Mouse (Mus musculus) ES-Bruce4 (cell line): ENCODE measurements at regions not wholly inside any gene's neighbourhood (a gene's known extent, or its start where the extent isn't known, plus 50 kb on each side); places are given as distances from the start of the nearest gene placed in this dataset.

Experiments
- H3K27ac ChIP-seq: 2 replicates; pipeline ENCODE4 v1.5.1; 2012; ENCODE audit warnings: low read length, inconsistent platforms; ENCODE audit not compliant: insufficient read depth
- H3K27me3 ChIP-seq: 2 replicates; pipeline ENCODE4 v1.6.1; 2012; ENCODE audit warnings: mild to moderate bottlenecking, low read length, inconsistent platforms; ENCODE audit not compliant: control insufficient read depth, poor library complexity, insufficient read depth, severe bottlenecking
- H3K36me3 ChIP-seq: 2 replicates; pipeline ENCODE4 v1.6.1; 2012; ENCODE audit warnings: inconsistent platforms, mild to moderate bottlenecking, low read length, moderate library complexity; ENCODE audit not compliant: control insufficient read depth, poor library complexity, insufficient read depth, severe bottlenecking
- H3K4me1 ChIP-seq: one replicate; pipeline ENCODE4 v1.8.1; 2011; ENCODE audit warnings: low read length; ENCODE audit not compliant: control insufficient read depth, insufficient read depth
- H3K4me3 ChIP-seq: 2 replicates; pipeline ENCODE4 v1.5.1; 2011; ENCODE audit warnings: low read depth, mild to moderate bottlenecking, low read length
- H3K9ac ChIP-seq: 2 replicates; pipeline ENCODE4 v1.6.1; 2012; ENCODE audit warnings: low read depth, mild to moderate bottlenecking, inconsistent platforms; ENCODE audit not compliant: poor library complexity, severe bottlenecking
- H3K9me3 ChIP-seq: replicated peaks from 2 replicates; pipeline ENCODE4 v1.6.1; 2012; ENCODE audit warnings: mild to moderate bottlenecking, low read length, inconsistent platforms; ENCODE audit not compliant: control insufficient read depth, poor library complexity, insufficient read depth, severe bottlenecking
- CTCF ChIP-seq: IDR thresholded peaks from one replicate; pipeline ENCODE4 v1.8.1; 2011; ENCODE audit warnings: low read depth, low read length
- EP300 ChIP-seq: IDR thresholded peaks from 2 replicates; pipeline ENCODE4 v1.6.1; 2011; ENCODE audit warnings: low read depth, low read length; ENCODE audit not compliant: insufficient read depth
- POLR2A ChIP-seq: IDR thresholded peaks from one replicate; pipeline ENCODE4 v1.8.1; 2011; ENCODE audit warnings: low read length; ENCODE audit not compliant: insufficient read depth

DNA sequence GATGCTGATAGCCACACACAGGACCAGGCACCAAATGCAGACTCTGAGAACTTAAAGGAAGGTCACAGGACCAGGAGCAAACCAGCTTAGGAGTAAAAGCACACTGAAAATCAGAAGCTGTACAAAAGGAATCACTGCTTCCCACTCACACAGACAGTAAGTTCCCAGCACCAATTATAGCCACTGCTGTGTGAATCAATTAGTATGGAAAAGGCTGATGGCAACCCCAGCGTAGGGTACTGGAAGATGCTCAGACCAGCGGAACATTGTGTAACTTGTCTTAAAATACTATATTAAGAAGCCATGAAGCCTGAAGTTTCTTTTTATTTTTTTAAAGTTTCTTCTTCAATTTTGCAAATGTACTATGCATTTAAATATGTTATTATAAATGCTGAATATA lies 115.8 kb downstream of the Lnpk start:
- TF ChIP-seq CTCF = no peak
- H3K9me3 ChIP-seq = no peaks in the 10 kb centered on the region

DNA sequence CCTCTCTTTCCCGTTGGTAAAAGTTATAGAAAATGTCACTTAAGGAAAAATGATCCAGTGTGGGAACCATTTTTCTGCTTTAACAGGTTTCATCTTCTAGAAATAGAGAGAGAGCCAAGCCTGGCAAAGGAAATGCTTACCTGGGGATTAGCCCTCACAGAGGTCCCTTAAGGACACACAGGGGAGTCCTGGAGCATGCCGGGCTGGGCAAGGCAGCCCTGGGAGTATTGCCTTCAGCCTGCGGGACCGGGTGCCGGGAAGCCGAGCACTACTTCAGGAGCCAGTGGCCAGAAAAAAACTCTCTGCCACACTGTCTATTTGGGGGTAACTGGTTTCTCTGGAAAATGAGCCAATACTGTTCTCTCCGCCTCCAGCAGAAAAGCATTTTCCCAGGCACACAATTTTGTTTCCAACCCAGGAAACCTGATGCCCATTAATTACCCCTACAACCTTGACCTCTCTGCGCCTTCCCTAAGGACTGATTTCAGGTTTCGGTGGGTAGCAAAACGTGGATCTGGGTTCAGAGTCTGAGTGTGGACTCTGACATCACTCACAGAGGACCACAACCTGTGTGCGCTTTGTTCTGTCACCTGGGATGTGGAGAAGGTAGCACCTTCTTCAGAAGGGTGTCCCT lies 117.9 kb downstream of the Lnpk start:
- no peak overlapping the region for H3K9ac ChIP-seq
- TF ChIP-seq CTCF (no peak), POLR2A (no peak), EP300 (no peak)
- H3K4me1 ChIP-seq = no peaks in the 10 kb centered on the region
- H3K36me3 ChIP-seq = no peaks in the 10 kb centered on the region
- no peaks in the 10 kb centered on the region; the same call in 1 of the 2 replicates for H3K27me3 ChIP-seq
- no peaks in the 10 kb centered on the region for H3K9me3 ChIP-seq
- no peak overlapping the region for H3K27ac ChIP-seq
- H3K4me3 ChIP-seq = no peak overlapping the region

More for the DNA sequence above, 115.8 kb downstream of the Lnpk start:
- H3K4me3 ChIP-seq = no peak overlapping the region
- no peaks in the 10 kb centered on the region; the same call in 1 of the 2 replicates for H3K27me3 ChIP-seq
- H3K9ac ChIP-seq = no peak overlapping the region
- no peaks in the 10 kb centered on the region for H3K4me1 ChIP-seq
- no peaks in the 10 kb centered on the region for H3K36me3 ChIP-seq
- no peak overlapping the region for H3K27ac ChIP-seq

DNA sequence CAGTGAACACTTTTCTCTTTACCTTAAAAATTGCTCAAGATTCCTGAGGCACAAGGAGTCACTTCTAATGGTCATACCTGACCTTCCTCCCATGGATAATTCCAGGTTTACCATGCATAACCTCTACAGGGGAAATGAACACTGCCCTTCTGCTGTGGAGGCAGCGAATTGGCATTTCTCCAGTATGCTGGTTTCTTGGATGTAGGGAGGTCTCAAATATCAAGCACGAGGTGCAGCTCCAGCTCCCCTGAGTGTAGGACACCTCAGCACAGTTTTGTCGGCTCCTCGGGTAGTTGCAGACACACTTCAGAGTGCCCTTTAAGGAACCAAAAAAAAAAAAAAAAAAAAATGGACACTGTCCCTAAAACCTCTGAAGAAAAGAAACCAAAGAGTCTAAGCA lies 124.8 kb downstream of the Lnpk start:
- peaks cover 9% of the 10 kb centered on the region; the same call in 1 of the 2 replicates for H3K9me3 ChIP-seq
- H3K27ac ChIP-seq = no peak overlapping the region
- H3K36me3 ChIP-seq = no peaks in the 10 kb centered on the region
- no peak overlapping the region for H3K4me3 ChIP-seq
- no peaks in the 10 kb centered on the region for H3K27me3 ChIP-seq
- no peak overlapping the region for H3K9ac ChIP-seq
- no peaks in the 10 kb centered on the region for H3K4me1 ChIP-seq
- TF ChIP-seq EP300 (no peak), CTCF (no peak), POLR2A (no peak)

DNA sequence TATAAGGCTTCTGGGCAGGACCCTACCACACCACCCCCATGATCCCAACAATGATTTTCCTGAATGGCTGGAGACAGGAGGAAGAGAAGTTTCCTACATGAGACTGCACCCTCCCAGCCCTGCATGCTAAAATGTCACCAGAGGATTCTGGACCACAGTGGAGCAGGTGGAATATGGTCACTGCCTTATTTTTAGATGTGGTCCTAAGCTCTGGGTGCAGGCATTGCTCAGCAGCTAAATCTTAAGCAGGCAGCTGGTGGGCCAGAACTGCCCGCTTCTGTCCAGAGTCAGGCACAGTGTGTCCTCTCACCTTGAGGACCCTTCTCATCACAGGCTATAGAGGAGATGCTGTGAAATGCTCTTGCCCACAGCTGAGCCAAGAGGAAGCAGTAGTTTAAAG lies 126.6 kb downstream of the Lnpk start:
- H3K4me1 ChIP-seq = no peaks in the 10 kb centered on the region
- no peak overlapping the region for H3K27ac ChIP-seq
- H3K4me3 ChIP-seq = no peak overlapping the region
- TF ChIP-seq CTCF (no peak), POLR2A (no peak), EP300 (no peak)
- H3K27me3 ChIP-seq = no peaks in the 10 kb centered on the region
- no peaks in the 10 kb centered on the region for H3K36me3 ChIP-seq
- no peak overlapping the region for H3K9ac ChIP-seq
- peaks cover 9% of the 10 kb centered on the region; the same call in 1 of the 2 replicates for H3K9me3 ChIP-seq

DNA sequence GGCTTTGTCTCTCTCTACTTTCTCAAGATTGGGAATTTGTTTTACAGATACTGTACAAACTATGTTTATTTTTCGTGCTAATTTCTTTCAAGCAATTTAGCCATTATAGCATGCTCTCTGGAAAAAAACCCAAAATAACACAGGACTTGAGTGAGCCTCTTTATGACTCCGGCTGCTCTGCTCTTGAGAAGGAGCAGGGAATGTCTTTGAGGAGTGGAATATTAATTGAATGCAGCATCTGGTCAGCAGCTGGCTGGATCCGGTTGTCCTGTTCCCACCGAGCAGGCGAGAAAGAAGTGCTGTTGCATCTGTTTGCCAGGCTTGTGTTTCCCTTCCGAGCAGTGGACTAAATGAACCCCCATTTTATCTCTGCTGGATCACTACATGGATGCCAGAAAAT lies 127.7 kb downstream of the Lnpk start:
- Histone ChIP-seq H3K27me3 (no peaks in the 10 kb centered on the region), H3K9me3 (peaks cover 9% of the 10 kb centered on the region; the same call in 1 of the 2 replicates), H3K4me3 (no peak overlapping the region), H3K4me1 (no peaks in the 10 kb centered on the region), H3K27ac (no peak overlapping the region), H3K9ac (no peak overlapping the region), H3K36me3 (no peaks in the 10 kb centered on the region)
- TF ChIP-seq POLR2A (no peak), CTCF (no peak), EP300 (no peak)

DNA sequence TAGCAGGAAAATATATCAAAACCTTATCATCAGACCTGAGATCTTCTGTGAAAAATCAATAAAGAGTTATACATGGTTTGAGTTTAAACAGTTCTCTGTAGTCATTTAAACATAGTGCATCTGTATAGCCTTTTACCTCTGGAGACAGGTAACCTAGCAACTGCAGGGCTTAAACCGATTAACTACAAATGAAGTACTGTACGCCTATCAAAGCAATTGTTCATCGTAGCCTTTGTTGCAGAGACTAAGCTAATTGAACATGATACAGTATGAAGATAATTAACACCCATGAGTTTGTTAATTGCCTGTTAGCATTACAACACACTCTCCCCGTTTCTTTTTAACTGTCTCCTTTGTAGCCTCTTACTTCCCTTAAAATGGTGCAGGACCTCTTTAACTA lies 128.2 kb downstream of the Lnpk start:
- H3K36me3 ChIP-seq = no peaks in the 10 kb centered on the region
- H3K27ac ChIP-seq = no peak overlapping the region
- TF ChIP-seq POLR2A = no peak
- no peak for TF ChIP-seq CTCF
- no peak for TF ChIP-seq EP300
- no peaks in the 10 kb centered on the region for H3K4me1 ChIP-seq
- H3K4me3 ChIP-seq = no peak overlapping the region
- H3K27me3 ChIP-seq = no peaks in the 10 kb centered on the region
- no peak overlapping the region for H3K9ac ChIP-seq
- peaks cover 9% of the 10 kb centered on the region; the same call in 1 of the 2 replicates for H3K9me3 ChIP-seq
